Mouse (Mus musculus) embryonic facial prominence, embryonic 14.5 days (tissue): ENCODE measurements at regions not wholly inside any gene's neighbourhood (a gene's known extent, or its start where the extent isn't known, plus 50 kb on each side); places are given as distances from the start of the nearest gene placed in this dataset.
A peak's percentile ranks its signal among the peaks of the same experiment; 100 is the strongest.

Experiments used
- ATAC-seq: fragments of 200-750 bp; cut with Nextera tagmentation; 2 replicates; pipeline ENCODE4 v1.8.0; 2017; ENCODE audit warnings: low read depth, moderate number of reproducible peaks, moderate TSS enrichment
- DNase-seq: peaks from one replicate; pipeline ENCODE4 v3.0.0-alpha.2; 2015; ENCODE audit warnings: low spot score
- H3K27ac ChIP-seq: fragments of 300-500 bp; sonication (generic); replicated peaks from 2 replicates; pipeline ENCODE4 v1.5.1; 2014; ENCODE audit warnings: low read depth, mild to moderate bottlenecking, low read length, moderate library complexity
- H3K27me3 ChIP-seq: fragments of 300-500 bp; sonication (generic); replicated peaks from 2 replicates; pipeline ENCODE4 v1.6.1; 2014; ENCODE audit warnings: low read length; ENCODE audit not compliant: control insufficient read depth, insufficient read depth
- H3K36me3 ChIP-seq: fragments of 300-500 bp; sonication (generic); 2 replicates; pipeline ENCODE4 v1.6.1; 2014; ENCODE audit warnings: low read length, mixed read lengths; ENCODE audit not compliant: control insufficient read depth, insufficient read depth
- H3K4me1 ChIP-seq: fragments of 300-500 bp; sonication (generic); 2 replicates; pipeline ENCODE4 v1.6.1; 2014; ENCODE audit warnings: antibody characterized with exemption, low read length; ENCODE audit not compliant: control insufficient read depth, insufficient read depth
- H3K4me2 ChIP-seq: fragments of 300-500 bp; sonication (generic); 2 replicates; pipeline ENCODE4 v1.6.1; 2014; ENCODE audit warnings: low read depth, mild to moderate bottlenecking, low read length, moderate library complexity, mixed read lengths
- H3K4me3 ChIP-seq: fragments of 300-500 bp; sonication (generic); 2 replicates; pipeline ENCODE4 v1.5.1; 2014; ENCODE audit warnings: low read depth, mild to moderate bottlenecking, low read length
- H3K9ac ChIP-seq: fragments of 300-500 bp; sonication (generic); 2 replicates; pipeline ENCODE4 v1.6.1; 2014; ENCODE audit warnings: low read depth, mild to moderate bottlenecking, low read length, moderate library complexity, mixed read lengths
- H3K9me3 ChIP-seq: fragments of 300-500 bp; sonication (generic); 2 replicates; pipeline ENCODE4 v1.6.1; 2016; ENCODE audit warnings: low read length; ENCODE audit not compliant: control insufficient read depth
- WGBS: fragments of 180-500 bp; shearing (Covaris S2); extraction: QIAGEN DNeasy Blood & Tissue Kit; methylation state at CpG from one replicate; pipeline ENCODE4 v1.1.7; 2014; 5-methylcytosine and 5-hydroxymethylcytosine counted together

GRCm38 (mm10) chr4:34105251-34105650 is 55.3 kb upstream of the Spaca1 start:
- DNase-seq (no peak), ATAC-seq (no peak)
- WGBS = 98% methylated on average over 2 of the region's 2 CpGs
- Histone ChIP-seq H3K9me3 (peaks cover 20% of the 10 kb centered on the region), H3K4me1 (no peaks in the 10 kb centered on the region), H3K4me2 (no peak overlapping the region), H3K9ac (no peak overlapping the region), H3K27ac (no peak overlapping the region), H3K36me3 (no peaks in the 10 kb centered on the region), H3K27me3 (no peaks in the 10 kb centered on the region), H3K4me3 (no peak overlapping the region)

GRCm38 (mm10) chr4:34114323-34114722 is 64.3 kb upstream of the Spaca1 start:
- Histone ChIP-seq H3K27me3 (no peaks in the 10 kb centered on the region), H3K36me3 (no peaks in the 10 kb centered on the region), H3K4me1 (no peaks in the 10 kb centered on the region), H3K9ac (no peak overlapping the region), H3K4me3 (no peak overlapping the region), H3K27ac (no peak overlapping the region), H3K9me3 (no peaks in the 10 kb centered on the region), H3K4me2 (no peak overlapping the region)
- ATAC-seq (no peak), DNase-seq (no peak)
- 60% methylated on average over 6 of the region's 6 CpGs for WGBS

GRCm38 (mm10) chr4:34117086-34117485 is 67.1 kb upstream of the Spaca1 start:
- no peak overlapping the region for H3K4me3 ChIP-seq
- 84% methylated on average over 1 of the region's 1 CpGs for WGBS

DNA sequence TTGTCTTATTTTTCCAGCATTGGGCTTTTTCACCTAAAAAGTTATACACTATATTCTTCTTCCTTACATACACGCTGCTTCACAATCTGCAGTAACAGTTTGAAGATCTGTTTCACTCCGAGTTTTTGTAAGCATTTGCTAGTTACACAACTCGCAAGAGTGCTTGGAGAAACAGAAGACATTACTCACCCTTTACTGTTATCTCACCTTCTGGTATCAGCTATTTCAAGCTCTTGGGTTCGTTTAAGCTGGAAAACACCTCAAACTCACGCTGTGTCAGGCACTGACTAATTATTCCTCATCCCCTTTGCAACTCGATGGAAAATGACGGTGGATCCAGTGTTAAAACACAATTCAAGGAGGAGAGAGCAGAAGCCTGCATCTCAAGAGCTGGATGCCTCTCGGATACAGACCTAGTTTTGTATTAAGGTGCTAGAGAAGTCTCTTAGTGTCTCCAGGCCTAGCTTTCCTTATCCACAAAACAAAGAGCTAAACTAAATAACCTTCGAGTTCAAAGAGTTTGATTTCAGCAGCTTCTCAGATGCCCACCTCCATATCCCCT is 73.0 kb upstream of the Spaca1 start:
- DNase-seq (no peak), ATAC-seq (no peak)
- Histone ChIP-seq H3K36me3 (no peaks in the 10 kb centered on the region), H3K4me3 (no peak overlapping the region), H3K4me2 (no peak overlapping the region), H3K9ac (no peak overlapping the region), H3K9me3 (no peaks in the 10 kb centered on the region), H3K27ac (no peak overlapping the region), H3K27me3 (no peaks in the 10 kb centered on the region), H3K4me1 (no peaks in the 10 kb centered on the region)
- WGBS = 78% methylated on average over 9 of the region's 9 CpGs

More at GRCm38 (mm10) chr4:34117086-34117485, 67.1 kb upstream of the Spaca1 start:
- no peaks in the 10 kb centered on the region for H3K27me3 ChIP-seq
- H3K4me2 ChIP-seq = no peak overlapping the region
- ATAC-seq (no peak), DNase-seq (no peak)
- H3K4me1 ChIP-seq = no peaks in the 10 kb centered on the region
- H3K27ac ChIP-seq = no peak overlapping the region
- H3K9ac ChIP-seq = no peak overlapping the region
- H3K36me3 ChIP-seq = no peaks in the 10 kb centered on the region
- no peaks in the 10 kb centered on the region for H3K9me3 ChIP-seq

DNA sequence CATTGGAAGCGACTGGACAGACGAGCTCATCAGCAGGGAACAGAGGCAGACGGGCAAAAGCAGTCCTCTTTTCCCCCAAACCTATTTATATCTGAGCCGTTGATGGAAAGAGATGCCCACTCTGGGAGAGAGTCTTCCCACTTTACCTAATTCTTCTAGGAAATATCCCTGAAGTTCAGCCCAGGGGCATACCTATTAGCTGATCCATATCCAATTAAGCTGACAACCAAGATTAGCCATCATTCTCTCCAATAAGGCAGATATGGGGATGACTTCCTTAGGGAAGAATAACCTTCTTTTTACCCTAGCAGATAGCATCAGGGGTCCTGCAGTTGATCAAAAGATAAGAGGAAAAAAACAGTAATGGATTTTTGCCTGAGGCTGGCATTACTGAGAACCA is 78.2 kb upstream of the Spaca1 start:
- no peaks in the 10 kb centered on the region for H3K36me3 ChIP-seq
- DNase-seq = no peak
- no peaks in the 10 kb centered on the region for H3K9me3 ChIP-seq
- H3K4me1 ChIP-seq = no peaks in the 10 kb centered on the region
- no peak overlapping the region for H3K4me2 ChIP-seq
- H3K27me3 ChIP-seq = no peaks in the 10 kb centered on the region
- no peak for ATAC-seq
- no peak overlapping the region for H3K27ac ChIP-seq
- H3K4me3 ChIP-seq = no peak overlapping the region
- H3K9ac ChIP-seq = no peak overlapping the region
- 38% methylated on average over 4 of the region's 4 CpGs for WGBS

DNA sequence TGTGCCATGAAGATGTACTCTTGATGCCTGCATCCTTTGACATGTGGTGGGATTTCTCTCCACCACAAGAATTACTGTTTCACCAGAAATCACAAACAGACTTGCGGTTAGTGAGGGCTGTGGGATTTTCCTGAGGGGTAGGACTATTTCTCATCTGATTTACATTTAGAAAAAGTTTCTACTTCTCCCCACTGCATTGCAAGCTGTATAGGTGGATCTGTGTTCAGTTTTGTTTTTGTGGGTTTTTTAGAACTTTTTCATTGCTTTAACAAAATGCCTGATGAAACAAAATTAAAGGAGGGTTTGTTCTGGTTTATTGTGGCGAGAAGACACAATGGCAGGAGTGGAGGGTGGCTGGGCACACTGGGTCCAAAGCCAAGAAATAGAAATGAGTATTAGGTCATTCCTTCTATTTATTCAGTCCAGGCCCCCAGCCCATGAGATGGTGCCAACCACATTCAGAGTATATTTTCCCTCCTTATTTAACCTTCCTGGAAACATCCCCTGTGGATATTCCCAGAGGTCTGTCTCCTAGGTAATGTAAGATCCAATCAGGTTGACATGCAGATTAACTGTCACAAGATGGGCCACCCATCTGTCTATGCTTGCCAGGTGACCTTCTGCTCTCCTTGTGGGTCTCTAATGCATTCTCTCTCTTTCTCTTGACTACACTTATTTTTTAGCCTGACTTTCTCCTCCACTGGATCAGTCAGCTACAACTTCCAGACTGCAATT is 96.3 kb upstream of the Spaca1 start:
- Histone ChIP-seq H3K27me3 (no peaks in the 10 kb centered on the region), H3K4me1 (0 out of 2 replicates have a peak, but pooled peaks cover 3% of the 10 kb centered on the region), H3K9me3 (no peaks in the 10 kb centered on the region), H3K36me3 (no peaks in the 10 kb centered on the region), H3K27ac (no peak overlapping the region), H3K4me3 (no peak overlapping the region), H3K4me2 (no peak overlapping the region), H3K9ac (no peak overlapping the region)
- 58% methylated on average over 2 of the region's 2 CpGs for WGBS
- DNase-seq (peak; percentile 22), ATAC-seq (no peak)

GRCm38 (mm10) chr4:34148956-34149739 is 99.2 kb upstream of the Spaca1 start:
- Histone ChIP-seq H3K27ac (no peak overlapping the region), H3K36me3 (no peaks in the 10 kb centered on the region), H3K4me1 (0 out of 2 replicates have a peak, but pooled peaks cover 3% of the 10 kb centered on the region), H3K9ac (no peak overlapping the region), H3K4me3 (no peak overlapping the region), H3K4me2 (no peak overlapping the region), H3K9me3 (no peaks in the 10 kb centered on the region), H3K27me3 (no peaks in the 10 kb centered on the region)
- DNase-seq = no peak
- WGBS = 64% methylated on average over 5 of the region's 5 CpGs
- ATAC-seq = no peak

GRCm38 (mm10) chr4:34151605-34152347 is 101.8 kb upstream of the Spaca1 start:
- no peak overlapping the region for H3K9ac ChIP-seq
- peak; percentile 41 for DNase-seq
- H3K4me1 ChIP-seq = no peaks in the 10 kb centered on the region
- WGBS = 52% methylated on average over 10 of the region's 10 CpGs
- no peak overlapping the region for H3K4me3 ChIP-seq
- H3K9me3 ChIP-seq = no peaks in the 10 kb centered on the region
- peak; percentile 30; the same call in 1 of the 2 replicates for ATAC-seq
- H3K27me3 ChIP-seq = no peaks in the 10 kb centered on the region
- no peak overlapping the region for H3K27ac ChIP-seq
- no peaks in the 10 kb centered on the region for H3K36me3 ChIP-seq
- H3K4me2 ChIP-seq = no peak overlapping the region
